Mouse (Mus musculus): Measurements from ENCODE around the gene Cox8b.

GRCm38 (mm10) chr7:140920418-140921029, 20.3 kb upstream of the Cox8b start, which contains the start of gene Nlrp6:
- no peak for TF ChIP-seq TAL1 (IDR thresholded peaks at IDR 0.05; ENCODE audit: low read length)
- TF ChIP-seq GATA1 (IDR thresholded peaks at IDR 0.05; ENCODE audit: low read length) = no peak

Data from erythroblast, embryonic 14.5 days (primary cell).